Mouse (Mus musculus) spleen, adult 18-20 months (tissue): ENCODE measurements around the gene 3110021N24Rik.

Source experiments
- DNase-seq, 2 experiments: peaks; one replicate each; pipeline ENCODE4 v3.0.0; 2022; ENCODE audit warnings: mixed read lengths in 2 of 2

3110021N24Rik gene

DNA sequence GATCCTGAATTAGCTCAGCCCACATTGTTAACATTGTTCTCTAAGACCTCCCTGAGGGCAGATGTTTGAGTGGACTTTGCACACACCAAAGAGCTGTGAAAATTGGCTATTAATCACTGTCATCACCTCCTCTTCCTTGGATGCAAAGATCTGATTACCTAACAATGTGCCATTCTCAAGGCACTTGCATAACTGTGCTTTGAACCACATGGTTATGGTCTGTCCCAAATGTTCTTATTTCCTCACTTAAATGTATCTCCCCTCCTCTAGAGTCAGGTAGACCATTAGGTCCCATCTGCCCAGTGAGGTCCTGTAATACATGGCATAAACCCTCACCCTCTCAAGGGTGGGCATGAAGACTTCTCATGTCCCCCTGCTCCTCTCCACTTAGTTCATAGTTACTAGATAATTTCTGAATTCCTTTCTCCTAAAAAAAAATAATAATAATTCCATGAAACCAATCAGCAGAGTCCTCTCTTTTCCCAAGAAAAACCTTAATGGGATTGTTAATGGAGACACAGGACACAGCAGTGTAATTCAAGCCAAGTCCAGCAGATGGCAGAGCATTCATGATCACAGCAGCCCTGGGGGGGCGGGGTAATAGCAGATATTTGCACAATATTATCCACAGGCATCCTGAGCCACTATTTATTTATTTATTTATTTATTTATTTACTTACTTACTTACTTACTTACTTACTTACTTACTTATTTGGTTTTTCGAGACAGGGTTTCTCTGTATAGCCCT, 78.8 kb downstream of the 3110021N24Rik start:
- peak; percentile 9 to 68 for DNase-seq

DNA sequence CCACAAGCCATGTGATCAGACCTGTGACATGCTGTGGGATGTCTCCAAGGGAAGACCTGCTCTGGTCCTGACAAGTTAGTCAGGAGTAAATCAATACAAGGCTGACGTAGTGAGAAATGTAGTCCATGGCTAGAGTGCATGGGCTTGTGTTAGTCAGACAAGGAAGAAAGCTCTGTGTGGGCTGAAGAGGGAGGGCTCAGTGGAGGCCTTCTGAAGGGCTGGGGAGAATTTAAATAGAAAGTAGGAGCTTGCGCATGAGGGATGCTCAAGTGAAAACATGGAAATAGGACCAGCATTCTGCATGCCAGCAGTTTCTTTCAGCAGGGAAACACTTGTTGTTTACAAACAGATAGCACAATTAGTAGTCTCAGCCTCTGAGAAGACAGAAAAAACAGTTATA, 84.1 kb downstream of the 3110021N24Rik start:
- no peak for DNase-seq

DNA sequence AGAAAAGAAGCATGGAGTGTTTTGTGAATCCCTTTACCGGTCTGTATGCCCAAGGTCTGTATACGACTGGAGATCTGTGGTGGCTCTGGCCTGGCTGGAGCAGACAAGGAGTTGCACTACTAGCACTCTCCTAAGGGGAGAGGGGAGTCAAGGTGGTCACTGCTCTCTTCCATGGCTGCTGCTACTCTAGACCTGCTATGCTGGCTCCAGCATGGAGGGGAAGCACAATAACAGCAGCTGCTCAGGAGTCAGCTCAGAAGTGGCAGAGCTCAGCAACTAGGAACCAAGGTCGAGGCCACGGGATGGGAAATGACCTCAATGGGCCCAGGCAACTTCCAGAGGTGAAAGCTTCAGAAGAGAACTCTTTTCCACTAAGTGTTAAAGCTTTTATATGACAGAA, 91.7 kb downstream of the 3110021N24Rik start:
- no peak for DNase-seq

DNA sequence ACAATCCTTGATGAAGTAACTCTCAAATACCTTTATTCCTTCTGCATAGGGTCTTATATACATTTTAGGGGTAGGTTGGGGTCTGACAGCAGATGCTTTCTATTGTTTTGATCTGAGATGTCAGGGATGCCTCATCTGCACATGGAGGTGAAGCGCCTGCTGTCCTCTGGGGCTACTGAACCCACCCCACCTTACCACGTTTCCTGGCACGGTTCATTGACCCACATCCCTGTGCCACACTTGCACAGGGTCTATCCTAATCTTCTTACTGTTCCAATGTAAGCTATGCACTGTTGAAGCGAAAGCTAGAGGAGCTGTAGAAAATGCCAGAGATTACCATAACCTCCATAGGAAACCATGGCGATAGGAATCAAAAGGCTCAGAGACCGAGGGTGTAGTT, 92.1 kb downstream of the 3110021N24Rik start:
- DNase-seq = no peak

DNA sequence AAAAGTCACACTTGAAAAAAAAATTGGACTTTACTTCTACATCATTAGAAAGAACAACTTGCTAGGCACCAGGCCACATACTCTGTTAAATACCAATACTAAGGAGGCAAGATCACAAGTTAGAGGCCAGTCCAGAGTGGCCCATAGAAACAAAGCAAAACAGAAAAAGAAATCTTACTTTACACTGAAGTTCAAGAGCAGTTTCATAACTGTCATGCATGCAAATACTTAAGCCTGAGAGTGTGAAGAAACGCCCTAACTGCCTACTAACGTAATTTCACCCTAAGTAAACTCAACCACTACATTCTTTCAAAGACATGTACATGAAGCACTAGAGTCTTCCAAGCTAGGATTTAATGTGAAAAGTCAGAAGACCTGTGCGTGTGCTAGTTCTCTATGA, 106.2 kb downstream of the 3110021N24Rik start:
- no peak for DNase-seq

DNA sequence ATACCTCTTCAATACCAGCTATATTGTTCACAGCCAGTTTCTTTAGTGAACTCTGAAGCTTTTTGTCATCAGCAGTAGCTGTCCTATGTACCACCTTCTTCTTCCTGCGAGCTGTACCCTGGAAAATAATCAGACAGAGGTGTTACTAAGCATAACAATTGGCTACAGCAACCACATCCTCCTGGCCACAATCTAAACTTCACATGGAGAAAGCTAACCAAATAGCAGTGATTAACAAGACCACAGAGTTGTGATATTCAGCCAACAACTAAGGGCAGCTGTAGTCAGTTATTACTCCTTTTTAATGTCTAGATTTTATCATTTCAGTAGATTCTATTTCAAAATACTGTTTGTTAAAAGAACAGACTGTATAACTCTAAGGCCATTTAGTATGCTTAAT, 106.6 kb downstream of the 3110021N24Rik start:
- DNase-seq = no peak

DNA sequence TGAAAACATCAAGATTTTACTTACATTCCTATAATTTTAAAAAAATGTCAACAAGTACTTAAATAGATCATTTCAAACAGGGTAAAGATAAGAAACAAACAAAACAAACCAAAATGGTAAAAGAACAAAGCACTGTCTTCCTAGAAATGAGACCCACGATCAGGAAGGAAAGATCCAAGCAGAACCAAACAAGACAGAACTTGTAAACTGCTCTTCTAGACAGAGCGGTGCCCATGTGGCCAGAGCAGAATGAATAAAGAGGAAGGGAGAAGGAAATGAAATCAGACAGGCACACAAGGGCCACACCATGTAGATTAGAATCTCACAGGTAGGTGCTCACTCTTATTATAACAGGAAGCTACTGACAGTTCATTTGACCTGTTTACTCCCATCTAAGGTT, 107.2 kb downstream of the 3110021N24Rik start:
- DNase-seq = no peak

DNA sequence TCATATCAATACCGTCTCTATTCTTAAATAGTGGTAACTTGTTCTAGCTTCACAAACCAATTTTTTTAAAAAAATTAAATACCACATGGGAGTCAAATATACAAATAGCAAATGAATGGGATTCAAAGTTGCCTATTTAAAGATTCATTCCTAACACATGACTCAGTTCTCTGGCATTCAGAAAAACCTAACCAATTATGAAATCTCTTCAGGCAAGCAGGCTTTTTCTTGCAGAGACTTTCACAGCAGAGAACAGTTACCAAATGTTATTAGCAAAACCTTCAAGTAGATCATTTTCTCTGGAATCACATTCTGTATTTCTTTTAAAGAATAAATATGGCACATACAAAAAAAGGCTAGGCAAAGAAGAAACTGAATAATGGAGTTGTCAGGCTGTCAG, 111.2 kb downstream of the 3110021N24Rik start:
- no peak for DNase-seq
